Mouse (Mus musculus) stomach, embryonic 14.5 days (tissue): Measurements from ENCODE around the gene Crip2. TPM values are rescaled to one million over a fixed set of nuclear protein-coding genes. Genes with fewer than 3 reads are reported as not detected.
A peak's percentile ranks its signal among the peaks of the same experiment; 100 is the strongest.

Source experiments
- ATAC-seq: fragments of 200-750 bp; cut with Nextera tagmentation; 2 replicates; pipeline ENCODE4 v1.8.0; 2017; ENCODE audit warnings: low read depth, moderate TSS enrichment; ENCODE audit not compliant: insufficient number of reproducible peaks, insufficient read depth, low FRiP score
- H3K27ac ChIP-seq: fragments of 300-500 bp; sonication (generic); 2 replicates; pipeline ENCODE4 v1.5.1; 2014; ENCODE audit warnings: mild to moderate bottlenecking, low read length, moderate library complexity, mixed read lengths
- H3K27me3 ChIP-seq: fragments of 300-500 bp; sonication (generic); 2 replicates; pipeline ENCODE4 v1.6.1; 2014; ENCODE audit warnings: low read length, control low read depth, mixed read lengths; ENCODE audit not compliant: control insufficient read depth, insufficient read depth
- H3K36me3 ChIP-seq: fragments of 300-500 bp; sonication (generic); 2 replicates; pipeline ENCODE4 v1.6.1; 2014; ENCODE audit warnings: mild to moderate bottlenecking, control low read depth, low read length, moderate library complexity, mixed read lengths; ENCODE audit not compliant: control insufficient read depth, insufficient read depth
- H3K4me1 ChIP-seq: fragments of 300-500 bp; sonication (generic); 2 replicates; pipeline ENCODE4 v1.6.1; 2014; ENCODE audit warnings: low read length, control low read depth, mixed read lengths; ENCODE audit not compliant: control insufficient read depth, insufficient read depth
- H3K4me2 ChIP-seq: fragments of 300-500 bp; sonication (generic); replicated peaks from 2 replicates; pipeline ENCODE4 v1.6.1; 2014; ENCODE audit warnings: low read depth, low read length, control low read depth
- H3K4me3 ChIP-seq: fragments of 300-500 bp; sonication (generic); 2 replicates; pipeline ENCODE4 v1.5.1; 2014; ENCODE audit warnings: low read depth, low read length, control low read depth
- H3K9ac ChIP-seq: fragments of 300-500 bp; sonication (generic); replicated peaks from 2 replicates; pipeline ENCODE4 v1.6.1; 2014; ENCODE audit warnings: low read depth, mild to moderate bottlenecking, control low read depth, low read length, moderate library complexity, mixed read lengths
- H3K9me3 ChIP-seq: fragments of 300-500 bp; sonication (generic); 2 replicates; pipeline ENCODE4 v1.6.1; 2016; ENCODE audit warnings: low read depth, low read length, control low read depth; ENCODE audit not compliant: control insufficient read depth
- whole genome bisulfite sequencing: fragments of 180-500 bp; shearing (Covaris S2); extraction: QIAGEN DNeasy Blood & Tissue Kit; methylation state at CpG from one replicate; pipeline ENCODE4 v1.1.7; 2014; 5-methylcytosine and 5-hydroxymethylcytosine counted together
- polyA plus RNA-seq: library from polyadenylated mRNA; unstranded; fragments of >200 nt; fragmentation: Nextera tagmentation; extraction: Ambion mirVana; gene quantifications from 2 replicates; pipeline ENCODE4 v1.2.1, GENCODE M21; 2014

Crip2 gene
- polyA plus RNA-seq, 1 experiment from 2014 or later: 124 TPM

DNA sequence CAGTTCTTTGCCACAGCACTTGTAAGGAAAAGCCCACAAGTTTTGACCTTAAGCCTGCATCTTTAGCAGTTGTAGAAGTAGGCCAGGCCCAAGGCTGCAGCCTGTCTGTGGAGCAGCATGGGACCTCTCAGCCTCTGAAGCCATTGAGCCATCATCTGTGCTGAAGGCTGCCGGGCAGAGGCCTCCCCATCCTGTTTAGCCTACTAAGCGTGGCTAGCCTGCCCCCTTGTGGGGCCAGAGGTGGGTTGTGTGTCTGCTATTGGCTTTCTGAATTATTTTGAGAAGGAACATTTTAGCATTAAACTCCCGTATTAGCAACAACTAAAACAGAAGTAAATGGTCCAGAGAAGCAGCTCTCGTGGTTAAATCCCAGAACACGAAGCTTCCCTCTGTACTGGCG is 37.6 kb upstream of the Crip2 start:
- Histone ChIP-seq H3K4me1 (peaks cover 26% of the 10 kb centered on the region), H3K9ac (no peak overlapping the region), H3K36me3 (peaks cover 3% of the 10 kb centered on the region; the same call in 1 of the 2 replicates), H3K9me3 (no peaks in the 10 kb centered on the region), H3K4me2 (no peak overlapping the region), H3K4me3 (no peak overlapping the region), H3K27me3 (no peaks in the 10 kb centered on the region), H3K27ac (no peak overlapping the region)
- 58% methylated on average over 6 of the region's 6 CpGs for WGBS
- ATAC-seq: no peak

GRCm38 (mm10) chr12:113103846-113104451 is 36.1 kb upstream of the Crip2 start:
- H3K36me3 ChIP-seq: peaks cover 3% of the 10 kb centered on the region; the same call in 1 of the 2 replicates
- no peak overlapping the region for H3K9ac ChIP-seq
- peaks cover 24% of the 10 kb centered on the region for H3K4me1 ChIP-seq
- ATAC-seq: no peak
- H3K9me3 ChIP-seq: no peaks in the 10 kb centered on the region
- H3K27ac ChIP-seq: no peak overlapping the region
- 65% methylated on average over 8 of the region's 8 CpGs for WGBS
- H3K27me3 ChIP-seq: no peaks in the 10 kb centered on the region
- H3K4me2 ChIP-seq: no peak overlapping the region
- H3K4me3 ChIP-seq: no peak overlapping the region

DNA sequence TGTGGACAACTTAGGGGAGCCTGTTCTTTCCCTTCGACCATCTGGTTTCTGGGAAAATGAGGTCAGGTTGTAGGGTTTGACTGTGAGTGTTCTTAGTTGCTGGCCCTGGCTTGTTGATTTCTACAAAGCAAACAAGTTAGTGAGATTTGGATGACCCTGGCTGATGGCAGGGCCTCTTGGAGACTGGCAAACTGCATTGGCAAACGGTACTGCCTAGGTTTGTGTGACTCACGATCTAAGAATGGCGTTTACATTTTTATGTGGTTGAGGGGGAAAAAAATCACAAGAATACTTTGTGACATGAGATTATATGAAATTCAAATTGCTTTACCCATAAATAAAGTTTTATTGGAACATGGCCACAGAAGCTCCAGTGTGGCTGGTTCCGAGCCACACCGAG is 33.6 kb upstream of the Crip2 start:
- peaks cover 7% of the 10 kb centered on the region; the same call in 1 of the 2 replicates for H3K4me1 ChIP-seq
- no peaks in the 10 kb centered on the region for H3K27me3 ChIP-seq
- H3K4me3 ChIP-seq: no peak overlapping the region
- H3K4me2 ChIP-seq: no peak overlapping the region
- ATAC-seq: no peak
- H3K9ac ChIP-seq: no peak overlapping the region
- no peak overlapping the region for H3K27ac ChIP-seq
- H3K36me3 ChIP-seq: peaks cover 3% of the 10 kb centered on the region; the same call in 1 of the 2 replicates
- 70% methylated on average over 6 of the region's 6 CpGs for WGBS
- no peaks in the 10 kb centered on the region for H3K9me3 ChIP-seq

DNA sequence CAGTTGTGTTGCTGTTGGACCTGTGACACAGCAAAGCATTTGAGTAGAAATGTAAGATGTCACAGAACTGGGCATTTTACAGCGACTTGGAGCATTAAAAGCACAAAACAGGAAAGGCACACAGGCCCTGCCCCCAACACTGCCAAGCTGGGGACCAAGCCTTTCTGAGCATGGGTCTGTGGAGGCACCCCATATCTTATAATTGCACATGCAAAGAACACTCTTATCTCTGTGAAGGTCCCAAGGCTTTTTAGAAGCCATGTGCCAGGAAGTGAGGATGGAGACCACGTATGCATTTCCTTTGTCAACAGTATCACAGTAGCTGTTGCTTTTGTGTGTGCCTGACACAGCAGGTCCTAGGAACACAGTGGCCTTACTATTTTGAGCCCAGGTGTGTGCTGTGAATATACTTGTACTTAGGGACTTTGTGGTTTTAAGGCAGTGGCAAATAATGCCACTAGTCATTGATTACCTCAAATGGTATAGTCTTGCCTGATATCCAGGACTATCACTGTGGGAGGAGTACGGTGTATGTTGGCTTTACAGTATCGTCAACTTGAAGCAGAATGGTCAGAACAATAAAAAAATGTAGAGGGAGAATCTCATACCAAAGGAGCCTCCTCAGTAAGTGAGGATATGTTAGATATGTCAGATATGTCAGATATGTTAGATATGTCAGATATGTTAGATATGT is 32.5 kb upstream of the Crip2 start:
- peak; percentile 53; the same call in 1 of the 2 replicates for ATAC-seq

DNA sequence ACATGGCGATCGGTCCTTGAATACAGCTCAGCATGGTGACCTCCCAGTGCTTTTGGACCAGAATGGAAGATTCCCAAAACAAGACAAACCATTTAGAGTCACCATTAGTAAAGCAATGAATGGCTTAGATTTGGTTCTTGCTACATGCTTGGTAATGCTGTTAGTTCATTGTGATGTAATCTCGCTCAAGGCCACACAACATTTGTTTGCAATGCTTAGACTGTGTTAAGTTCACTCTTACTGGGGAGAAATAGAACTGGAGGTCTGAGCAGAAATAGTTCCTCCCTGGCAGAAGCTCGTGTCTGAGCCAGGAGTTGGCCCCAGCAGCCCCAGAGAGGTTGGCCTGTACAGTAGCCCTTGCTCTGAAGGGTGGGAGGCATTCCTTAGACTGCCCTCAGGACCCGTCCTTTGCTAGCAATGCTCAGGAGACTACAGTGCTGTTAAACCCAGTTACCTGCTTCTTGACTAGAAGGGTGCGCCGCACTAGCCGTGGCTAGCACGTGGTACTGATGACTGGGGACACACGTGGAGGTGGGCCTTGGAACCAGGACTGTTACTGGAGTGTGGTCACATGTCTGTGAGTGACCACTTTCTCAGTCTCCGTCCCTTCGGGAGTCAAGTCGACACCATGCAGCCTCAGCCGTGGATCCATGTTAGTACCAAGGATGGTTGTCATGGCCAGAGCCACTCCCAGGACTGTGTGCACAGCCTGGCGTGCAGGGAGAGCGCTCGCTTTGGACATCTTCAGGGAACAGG is 31.3 kb upstream of the Crip2 start:
- Histone ChIP-seq H3K27ac (no peak overlapping the region), H3K36me3 (peaks cover 17% of the 10 kb centered on the region), H3K9ac (no peak overlapping the region), H3K4me1 (0 out of 2 replicates have a peak, but pooled peaks cover under 1% of the 10 kb centered on the region), H3K4me2 (no peak overlapping the region), H3K27me3 (no peaks in the 10 kb centered on the region), H3K4me3 (no peak overlapping the region), H3K9me3 (no peaks in the 10 kb centered on the region)
- 87% methylated on average over 17 of the region's 17 CpGs for WGBS
- no peak for ATAC-seq

More for the DNA sequence above, 32.5 kb upstream of the Crip2 start:
- Histone ChIP-seq H3K4me2 (no peak overlapping the region), H3K9me3 (no peaks in the 10 kb centered on the region), H3K4me1 (peaks cover 3% of the 10 kb centered on the region; the same call in 1 of the 2 replicates), H3K36me3 (peaks cover 10% of the 10 kb centered on the region), H3K9ac (no peak overlapping the region), H3K4me3 (no peak overlapping the region), H3K27me3 (no peaks in the 10 kb centered on the region), H3K27ac (no peak overlapping the region)
- 74% methylated on average over 4 of the region's 4 CpGs for WGBS

DNA sequence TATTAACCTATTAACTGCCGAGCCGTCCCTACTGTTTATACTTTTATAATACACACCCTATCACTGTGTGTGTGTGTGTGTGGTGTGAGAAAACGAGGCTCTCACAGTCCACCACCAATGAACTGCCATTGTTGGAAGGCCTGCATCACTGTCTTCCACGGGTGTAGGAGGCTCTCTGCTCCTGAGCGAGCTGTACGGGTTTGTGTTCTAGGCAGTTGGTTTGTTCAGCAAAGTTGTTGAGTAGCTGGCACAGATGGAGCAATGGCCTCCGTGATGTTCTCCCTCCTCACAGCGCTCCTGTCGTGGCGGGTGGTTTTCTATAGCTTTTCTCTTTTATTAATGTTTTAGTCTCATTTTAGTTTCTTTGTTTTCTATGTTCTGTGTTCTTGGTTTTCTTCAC is 30.2 kb upstream of the Crip2 start:
- WGBS: 83% methylated on average over 10 of the region's 10 CpGs
- ATAC-seq: no peak

GRCm38 (mm10) chr12:113114141-113114540 is 25.9 kb upstream of the Crip2 start:
- no peaks in the 10 kb centered on the region for H3K4me1 ChIP-seq
- H3K27me3 ChIP-seq: no peaks in the 10 kb centered on the region
- H3K9me3 ChIP-seq: no peaks in the 10 kb centered on the region
- no peak overlapping the region for H3K9ac ChIP-seq
- H3K27ac ChIP-seq: no peak overlapping the region
- no peak overlapping the region for H3K4me2 ChIP-seq
- 91% methylated on average over 4 of the region's 4 CpGs for WGBS
- peaks cover 56% of the 10 kb centered on the region for H3K36me3 ChIP-seq
- ATAC-seq: no peak
- H3K4me3 ChIP-seq: no peak overlapping the region

More for the DNA sequence above, 30.2 kb upstream of the Crip2 start:
- Histone ChIP-seq H3K27ac (no peak overlapping the region), H3K9ac (no peak overlapping the region), H3K27me3 (no peaks in the 10 kb centered on the region), H3K4me1 (no peaks in the 10 kb centered on the region), H3K4me2 (no peak overlapping the region), H3K9me3 (no peaks in the 10 kb centered on the region), H3K4me3 (no peak overlapping the region), H3K36me3 (peaks cover 27% of the 10 kb centered on the region)

- Histone ChIP-seq H3K9ac (no peak overlapping the region), H3K9me3 (no peaks in the 10 kb centered on the region), H3K36me3 (peaks cover 57% of the 10 kb centered on the region), H3K27me3 (no peaks in the 10 kb centered on the region), H3K27ac (no peak overlapping the region), H3K4me1 (no peaks in the 10 kb centered on the region), H3K4me3 (no peak overlapping the region), H3K4me2 (no peak overlapping the region)
- ATAC-seq: no peak
- WGBS: 74% methylated on average over 16 of the region's 16 CpGs
Observed at GRCm38 (mm10) chr12:113114856-113115538, 25.0 kb upstream of the Crip2 start.
